Mouse (Mus musculus): ENCODE measurements around the gene Tdrd9.
"Not testable (repeated sequence)": the region's sequence is repeated elsewhere in the genome, so short reads cannot be mapped to it uniquely, and the experiment has no call there.

The Tdrd9 gene

DNA sequence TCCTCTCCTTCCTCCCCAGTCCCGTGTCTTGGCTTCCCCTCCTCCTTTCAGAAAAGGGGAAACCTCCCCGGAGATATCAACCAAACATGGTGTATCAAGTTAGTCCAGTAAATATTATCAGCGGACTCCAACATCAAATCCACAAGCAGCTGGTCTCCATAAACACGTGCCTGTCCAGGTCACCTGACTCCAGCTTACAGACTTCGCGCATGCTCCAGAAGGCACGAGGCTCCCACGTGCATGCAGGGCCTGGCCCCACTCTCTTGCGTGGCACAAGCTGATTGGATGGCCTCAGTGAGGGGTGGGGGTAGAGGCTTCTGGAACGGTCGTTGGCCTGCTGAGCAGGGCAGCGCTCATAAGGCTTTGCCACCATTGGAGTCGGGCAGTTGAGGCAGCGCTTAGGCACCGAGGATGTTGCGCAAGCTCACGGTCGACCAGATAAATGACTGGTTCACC, at the start of gene Tdrd9:
Gene Tdrd9 (plus strand): TSS at position 329 of the 456 bp plus-strand sequence.
- no peak for DNase-seq (ENCODE audit: low read depth in 2 of 2, low spot score in 2 of 2)

DNA sequence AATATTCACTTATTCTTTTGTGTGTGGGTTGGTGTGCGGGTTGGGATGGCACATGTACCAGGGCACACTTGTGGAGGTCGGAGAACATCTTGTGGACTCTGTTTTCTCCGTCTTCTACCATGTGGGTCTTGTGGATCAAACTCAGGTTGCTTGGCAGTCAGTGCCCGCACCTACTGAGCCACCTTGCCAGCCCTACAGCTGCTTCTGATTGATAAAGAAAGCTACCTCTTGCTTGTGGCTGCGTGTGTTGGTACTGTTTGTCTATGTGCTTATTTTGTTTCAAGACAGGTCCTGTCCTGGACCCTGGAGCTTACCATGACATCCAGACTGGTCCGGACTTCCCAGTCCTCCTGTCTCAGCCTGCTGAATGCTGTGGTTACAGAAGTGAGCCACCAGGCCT, 48.2 kb upstream of the Tdrd9 start:
- DNase-seq (ENCODE audit: low read depth in 2 of 2, low spot score in 2 of 2), result no peak

DNA sequence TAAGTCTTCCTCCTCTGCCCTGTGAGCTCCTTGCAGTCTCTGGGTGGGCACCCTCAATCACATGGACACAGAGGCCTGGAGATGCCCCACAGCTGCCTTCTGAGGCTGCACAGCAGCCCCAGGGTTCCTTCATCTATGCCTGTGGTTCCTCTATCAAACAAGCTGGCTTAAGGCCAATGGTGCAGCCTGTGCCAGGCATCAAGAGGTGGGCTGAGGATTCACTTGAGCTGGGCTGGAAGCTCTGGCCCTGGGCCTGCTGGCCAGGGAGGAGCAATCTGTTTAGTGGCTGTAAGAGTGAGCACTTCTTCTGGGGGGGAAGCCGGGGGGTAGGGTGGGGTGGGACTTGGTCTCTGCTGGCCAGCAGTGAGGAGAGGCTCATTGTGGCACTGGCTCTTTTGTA, 44.0 kb upstream of the Tdrd9 start:
- DNase-seq (ENCODE audit: low read depth in 2 of 2, low spot score in 2 of 2), result no peak

GRCm38 (mm10) chr12:111928411-111928966, 42.9 kb upstream of the Tdrd9 start:
- DNase-seq (ENCODE audit: low read depth in 2 of 2, low spot score in 2 of 2), result no peak

DNA sequence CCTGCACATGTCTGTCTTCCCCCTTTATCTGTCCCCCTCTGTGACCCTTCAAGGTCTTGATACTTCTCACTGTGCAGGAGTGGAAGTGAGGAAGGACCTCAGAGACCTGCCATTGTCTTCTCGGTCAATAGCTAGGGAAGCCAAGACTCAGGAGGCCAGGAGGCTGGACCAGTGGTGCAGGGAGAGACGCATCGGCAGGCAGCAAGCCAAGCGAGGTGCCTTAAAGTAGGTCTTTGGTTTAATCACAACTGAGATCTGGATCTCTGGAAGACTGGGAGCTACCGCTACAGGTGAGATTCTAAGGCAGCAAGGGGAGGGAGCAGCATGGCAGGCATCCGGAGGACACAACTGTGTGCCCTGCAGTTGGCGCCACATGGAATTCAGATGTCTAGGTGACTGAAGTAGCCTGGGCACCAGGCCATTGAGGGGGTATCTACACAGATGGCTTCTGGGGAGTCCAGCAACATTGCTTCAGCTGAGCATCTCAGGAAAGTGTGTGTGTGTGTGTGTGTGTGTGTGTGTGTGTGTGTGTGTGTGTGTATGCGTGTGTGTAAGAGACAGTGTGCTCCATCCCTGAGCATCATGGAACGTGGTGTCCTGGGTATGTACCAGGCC, 39.8 kb upstream of the Tdrd9 start:
- DNase-seq (ENCODE audit: low read depth in 2 of 2, low spot score in 2 of 2), result no peak

GRCm38 (mm10) chr12:111932513-111932912, 38.8 kb upstream of the Tdrd9 start:
- no peak for DNase-seq (ENCODE audit: low read depth in 2 of 2, low spot score in 2 of 2)

DNA sequence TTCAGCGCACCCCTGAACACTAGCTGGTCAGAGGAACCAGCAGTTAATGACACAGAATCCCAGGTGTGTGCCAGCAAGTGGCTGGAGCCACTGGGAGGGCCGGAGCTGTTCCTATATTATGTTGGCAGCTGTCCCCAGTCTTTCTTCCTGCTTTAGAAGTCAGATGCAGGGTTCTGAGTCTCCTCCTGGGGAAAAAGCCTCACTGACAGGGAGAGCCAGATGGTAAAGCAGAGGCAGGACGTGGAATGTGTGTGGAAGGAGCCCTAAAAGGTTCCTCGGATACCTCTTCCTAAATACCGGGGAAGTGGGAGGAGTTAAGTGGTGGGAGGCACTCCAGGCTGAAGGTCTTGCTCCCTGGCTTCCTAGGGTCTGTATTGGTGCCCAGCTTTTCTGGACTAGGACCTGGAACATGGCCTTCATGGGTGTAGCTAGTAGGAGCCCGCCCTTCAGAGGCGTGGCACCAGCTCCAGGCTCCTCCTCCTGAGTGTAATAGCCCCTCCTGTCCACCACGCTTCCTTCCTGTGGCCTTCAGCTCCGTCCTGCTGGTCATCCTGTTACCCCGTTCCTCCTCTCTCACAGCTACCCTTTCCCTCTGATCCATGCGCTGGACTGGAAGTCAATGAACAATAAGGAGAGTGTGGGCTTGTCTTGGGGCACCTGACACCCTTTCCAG, 38.2 kb upstream of the Tdrd9 start:
- DNase-seq (ENCODE audit: low read depth in 2 of 2, low spot score in 2 of 2), result no peak

DNA sequence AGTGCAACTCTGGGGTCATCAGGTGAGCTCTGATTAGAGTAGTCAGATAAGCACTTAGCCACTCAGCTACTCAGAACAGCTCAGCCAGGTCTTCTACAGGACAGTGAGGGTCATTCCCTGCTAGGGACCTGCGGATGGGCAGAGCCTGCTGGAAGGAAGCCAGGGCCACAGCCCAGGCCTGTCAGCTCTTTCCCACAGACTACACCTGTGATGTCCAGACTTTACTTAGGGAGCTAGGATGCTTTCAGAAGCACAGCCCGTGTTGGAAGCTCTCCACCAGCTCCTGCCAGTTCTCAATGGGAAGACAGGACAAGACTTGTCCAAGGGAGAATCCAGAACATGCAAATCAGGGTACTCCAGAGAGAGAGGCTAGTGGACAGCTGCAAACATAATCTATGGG, 37.4 kb upstream of the Tdrd9 start:
- DNase-seq (ENCODE audit: low read depth in 2 of 2, low spot score in 2 of 2), result no peak

- no peak for DNase-seq (ENCODE audit: low read depth in 2 of 2, low spot score in 2 of 2)
Measured at GRCm38 (mm10) chr12:111936706-111937550, 34.4 kb upstream of the Tdrd9 start.

- no peak for DNase-seq (ENCODE audit: low read depth in 2 of 2, low spot score in 2 of 2)
Measured at GRCm38 (mm10) chr12:111938623-111939177, 32.7 kb upstream of the Tdrd9 start.

DNA sequence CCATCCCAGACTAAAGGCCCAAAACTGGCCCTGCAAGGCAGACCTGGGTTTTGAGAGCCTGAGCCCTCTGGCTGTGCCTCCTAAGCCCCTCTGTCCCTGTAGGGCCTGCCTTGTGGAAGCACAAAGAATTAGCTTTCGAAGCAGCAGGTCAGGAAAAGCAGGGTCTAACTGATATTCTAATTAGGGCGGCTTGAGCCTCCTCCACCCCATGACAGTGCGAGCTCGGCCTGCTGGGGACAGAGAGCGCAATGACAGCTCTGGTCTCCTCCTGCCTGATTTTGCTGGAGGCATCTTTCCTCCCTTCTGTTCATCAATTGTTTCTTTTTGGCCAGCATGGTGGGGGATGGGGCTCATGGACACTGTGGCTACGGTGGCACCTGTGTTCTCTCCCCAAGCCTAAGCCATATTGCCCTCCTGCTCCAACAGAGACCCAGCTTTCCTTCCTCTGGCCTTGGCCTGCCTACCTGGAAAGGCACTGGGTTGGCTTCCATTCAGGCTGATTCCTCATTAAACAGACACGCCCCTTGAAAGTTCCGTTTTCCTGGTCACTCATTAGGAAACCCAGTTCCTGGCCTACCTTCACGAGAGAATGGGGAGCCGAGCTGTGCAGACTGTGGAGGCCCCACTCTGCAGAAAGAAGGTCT, 27.8 kb upstream of the Tdrd9 start:
- no peak for DNase-seq (ENCODE audit: low read depth in 2 of 2, low spot score in 2 of 2)

- not testable (repeated sequence) for DNase-seq (ENCODE audit: low read depth in 2 of 2, low spot score in 2 of 2)
Measured at GRCm38 (mm10) chr12:111944065-111944987, 27.0 kb upstream of the Tdrd9 start.

- no peak for DNase-seq (ENCODE audit: low read depth in 2 of 2, low spot score in 2 of 2)
Measured at GRCm38 (mm10) chr12:111945115-111945514, 26.2 kb upstream of the Tdrd9 start.

DNA sequence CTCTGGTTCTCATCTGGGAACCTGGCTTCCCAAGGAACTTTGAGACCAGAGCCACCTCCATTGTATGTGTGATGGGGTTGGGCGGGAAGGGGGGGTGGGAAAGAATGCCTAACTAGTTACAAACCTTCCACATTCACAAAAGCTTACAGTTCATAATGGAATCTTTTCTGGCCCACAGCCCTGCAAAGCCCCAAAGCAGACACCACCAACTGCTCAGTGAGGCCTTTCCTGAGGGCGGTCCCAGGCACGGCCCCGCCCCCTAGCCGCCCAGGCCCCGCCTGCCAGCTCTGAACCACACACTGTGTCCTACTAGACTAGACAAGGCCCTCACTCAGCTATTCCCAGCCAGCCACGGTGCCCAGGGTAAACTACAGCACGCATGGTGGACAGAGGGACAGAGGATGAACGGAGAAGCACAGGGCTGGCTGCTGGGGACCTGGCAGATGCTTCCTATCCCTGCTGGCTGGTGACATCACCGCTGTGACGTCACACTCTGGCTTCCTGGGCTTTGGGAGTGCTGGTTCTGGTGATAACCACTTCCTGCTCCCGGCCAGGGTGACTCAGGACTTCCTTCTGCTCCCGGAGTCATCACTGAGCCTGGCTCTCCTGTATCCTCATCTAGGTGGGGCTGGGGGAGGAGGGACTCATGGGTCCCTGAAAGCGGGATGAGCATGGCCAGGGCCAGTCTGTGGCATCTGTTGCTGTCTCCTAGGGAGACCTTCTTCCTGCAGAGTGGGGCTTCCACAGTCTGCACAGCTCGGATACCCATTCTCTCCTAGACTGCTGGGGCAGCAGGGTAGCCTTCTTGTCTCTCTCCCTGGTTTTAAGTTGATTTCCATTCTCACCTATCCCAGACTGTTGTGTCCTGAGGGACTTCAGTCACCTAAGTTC, 25.3 kb upstream of the Tdrd9 start:
- DNase-seq (ENCODE audit: low read depth in 2 of 2, low spot score in 2 of 2), result not testable (repeated sequence)

DNA sequence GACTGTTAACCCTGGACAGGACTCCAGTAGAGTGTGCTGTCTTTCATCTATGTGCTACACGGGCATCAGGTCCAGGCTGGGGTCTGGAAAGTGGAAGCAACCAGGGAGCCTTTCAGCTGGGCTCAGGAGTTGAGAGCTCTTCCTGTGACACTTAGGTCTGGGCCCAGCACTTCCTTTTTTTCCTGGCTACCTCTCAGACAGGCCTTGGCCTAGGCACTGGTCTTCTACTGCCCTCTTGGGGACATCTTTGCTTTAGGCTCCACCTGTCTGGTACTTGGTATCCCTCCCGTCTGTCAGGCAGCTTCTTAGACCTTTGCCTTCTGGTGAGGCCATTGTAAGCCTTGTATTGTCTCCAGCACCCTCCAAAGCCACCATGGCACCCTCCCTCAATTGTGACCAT, 24.6 kb upstream of the Tdrd9 start:
- DNase-seq (ENCODE audit: low read depth in 2 of 2, low spot score in 2 of 2), result peak; percentile 50 to 55

DNA sequence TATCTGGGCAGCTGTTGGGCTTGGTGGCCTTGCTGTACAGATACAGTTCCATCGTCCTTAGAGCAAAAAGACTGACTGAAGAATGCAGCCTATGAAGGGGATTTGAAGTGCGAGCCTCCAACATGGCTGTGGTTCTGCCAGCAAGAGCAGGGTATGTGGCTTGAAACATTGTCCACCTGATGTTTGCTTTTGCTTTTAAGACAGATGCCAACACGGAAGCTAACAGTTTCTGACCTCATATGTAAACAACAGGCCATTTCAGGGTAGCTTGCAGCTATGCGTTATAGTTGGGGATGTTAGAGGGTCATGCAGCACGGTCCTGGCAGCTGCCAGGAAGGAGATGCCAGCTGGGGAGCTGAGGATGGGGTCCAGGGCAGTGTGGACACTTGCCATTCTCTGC, 20.9 kb upstream of the Tdrd9 start:
- no peak for DNase-seq (ENCODE audit: low read depth in 2 of 2, low spot score in 2 of 2)

- no peak for DNase-seq (ENCODE audit: low read depth in 2 of 2, low spot score in 2 of 2)
Measured at GRCm38 (mm10) chr12:111951701-111952100, 19.7 kb upstream of the Tdrd9 start.

DNA sequence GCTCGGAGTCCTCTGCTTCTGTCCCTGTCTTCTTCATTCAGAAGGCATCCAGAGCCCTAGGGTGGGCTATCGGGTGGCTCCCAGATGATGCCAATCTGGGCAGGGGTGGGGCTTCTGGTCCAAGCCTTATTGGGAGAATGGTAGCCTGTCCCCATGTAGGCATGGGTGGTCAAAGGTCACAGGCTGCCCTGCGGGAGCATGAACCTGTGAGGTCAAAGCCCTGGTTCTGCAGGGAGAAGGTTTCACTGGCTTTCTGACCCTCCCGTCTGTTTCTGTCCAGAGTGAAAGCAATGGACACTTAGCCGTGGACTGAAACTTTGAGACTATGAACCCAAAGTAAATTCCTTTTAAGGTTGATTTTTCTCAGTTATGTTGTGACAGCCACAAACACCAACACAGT, 15.2 kb upstream of the Tdrd9 start:
- no peak for DNase-seq (ENCODE audit: low read depth in 2 of 2, low spot score in 2 of 2)
